Mouse (Mus musculus): ENCODE results near the gene Gli3.

Gli3 gene

DNA sequence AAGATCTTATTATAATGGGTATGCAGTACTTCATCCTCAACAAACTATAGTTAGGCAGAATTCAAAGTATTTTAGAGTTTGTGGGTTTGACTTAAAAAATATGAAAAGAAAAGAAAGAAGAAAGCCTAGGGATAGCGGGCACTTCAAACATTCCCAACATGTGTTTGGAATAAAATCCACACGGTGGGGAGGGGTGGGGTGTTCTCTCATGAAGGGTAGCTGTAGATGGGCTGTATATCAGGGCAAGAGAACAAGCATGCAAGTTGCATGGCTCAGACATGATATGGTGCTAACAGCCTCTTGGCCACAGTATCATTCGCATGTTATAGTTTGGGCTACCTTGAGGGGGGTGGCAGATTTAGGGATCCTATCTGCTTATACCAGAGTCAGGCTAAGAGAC is 89.0 kb downstream of the Gli3 start:
- in situ Hi-C loops (cut with MboI, MseI) = no loop called here

DNA sequence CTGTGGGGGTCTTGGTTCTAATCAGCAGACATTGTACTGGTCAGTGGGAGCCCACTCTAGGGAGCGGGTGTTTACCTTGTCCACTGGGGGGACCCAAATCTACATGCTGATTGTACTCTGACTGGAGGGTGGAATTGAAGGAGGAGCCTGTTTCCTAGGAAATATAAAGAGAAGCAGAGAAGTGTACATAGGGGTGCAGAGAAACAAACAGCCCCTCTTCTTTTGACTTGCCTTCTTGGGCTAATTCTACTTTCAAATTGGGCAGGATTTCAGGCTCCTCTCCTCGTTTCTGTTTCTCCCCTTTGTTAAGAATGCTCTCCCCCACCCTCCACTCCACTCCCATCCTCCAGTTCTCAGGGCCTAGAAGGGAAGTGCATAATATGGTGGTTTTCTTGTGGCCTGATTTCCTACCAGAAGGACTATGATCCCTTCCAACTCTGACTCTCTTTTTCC is 93.6 kb downstream of the Gli3 start:
- in situ Hi-C loops (cut with MboI, MseI) = no loop called here

DNA sequence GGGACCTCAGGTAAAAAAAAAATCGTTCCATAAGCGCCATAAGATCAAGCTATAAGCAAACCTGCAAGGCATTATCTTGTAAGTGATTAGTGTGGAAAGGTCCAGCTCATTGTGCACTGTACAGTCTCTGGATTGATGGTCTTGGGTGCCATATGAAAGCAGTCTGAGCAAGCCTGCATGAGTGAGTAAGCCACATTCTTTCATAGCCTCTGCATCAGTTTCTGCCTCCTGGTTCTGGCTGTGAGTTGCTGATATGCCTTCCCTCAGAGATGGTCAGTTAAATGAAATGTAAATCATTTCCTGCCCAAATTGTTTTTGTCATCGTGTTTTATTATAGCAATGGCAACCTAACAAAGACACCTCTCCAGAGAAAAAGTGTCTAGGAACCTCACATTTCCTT is 98.4 kb downstream of the Gli3 start:
- in situ Hi-C loops (cut with MboI, MseI) = no loop called here

DNA sequence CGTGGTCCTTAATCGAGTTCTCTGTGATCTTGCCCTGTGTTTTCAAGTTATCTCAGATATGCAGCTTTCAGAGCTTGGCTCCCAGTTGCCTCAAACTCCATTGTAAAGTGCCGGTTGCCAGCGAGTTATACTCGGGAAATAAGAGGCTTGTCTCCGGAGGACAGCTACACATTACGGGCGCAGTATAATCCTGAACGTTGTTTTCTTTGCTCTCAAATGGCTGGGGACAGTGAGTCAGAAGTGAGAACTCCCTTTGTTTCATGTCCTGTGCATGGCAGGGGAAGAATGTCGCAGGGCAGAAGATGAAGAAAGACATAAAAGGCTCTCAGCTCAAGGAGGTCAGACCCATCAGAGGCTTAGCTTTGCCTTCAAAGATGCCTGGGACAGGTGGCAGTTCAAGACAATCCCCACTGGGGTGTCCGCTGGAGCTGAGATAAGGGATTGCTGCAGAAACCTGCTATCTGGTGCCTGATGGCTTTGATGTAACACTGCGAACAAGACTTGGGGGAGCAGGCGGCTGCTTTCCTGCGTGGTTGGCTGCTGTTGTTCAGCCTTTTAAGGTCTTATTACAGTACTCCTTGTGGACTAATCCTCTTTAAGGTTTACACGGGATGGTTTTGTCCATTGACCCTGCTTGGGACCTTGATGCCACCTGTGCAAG is 108.0 kb downstream of the Gli3 start:
- in situ Hi-C loops (cut with MboI, MseI) = no loop called here

DNA sequence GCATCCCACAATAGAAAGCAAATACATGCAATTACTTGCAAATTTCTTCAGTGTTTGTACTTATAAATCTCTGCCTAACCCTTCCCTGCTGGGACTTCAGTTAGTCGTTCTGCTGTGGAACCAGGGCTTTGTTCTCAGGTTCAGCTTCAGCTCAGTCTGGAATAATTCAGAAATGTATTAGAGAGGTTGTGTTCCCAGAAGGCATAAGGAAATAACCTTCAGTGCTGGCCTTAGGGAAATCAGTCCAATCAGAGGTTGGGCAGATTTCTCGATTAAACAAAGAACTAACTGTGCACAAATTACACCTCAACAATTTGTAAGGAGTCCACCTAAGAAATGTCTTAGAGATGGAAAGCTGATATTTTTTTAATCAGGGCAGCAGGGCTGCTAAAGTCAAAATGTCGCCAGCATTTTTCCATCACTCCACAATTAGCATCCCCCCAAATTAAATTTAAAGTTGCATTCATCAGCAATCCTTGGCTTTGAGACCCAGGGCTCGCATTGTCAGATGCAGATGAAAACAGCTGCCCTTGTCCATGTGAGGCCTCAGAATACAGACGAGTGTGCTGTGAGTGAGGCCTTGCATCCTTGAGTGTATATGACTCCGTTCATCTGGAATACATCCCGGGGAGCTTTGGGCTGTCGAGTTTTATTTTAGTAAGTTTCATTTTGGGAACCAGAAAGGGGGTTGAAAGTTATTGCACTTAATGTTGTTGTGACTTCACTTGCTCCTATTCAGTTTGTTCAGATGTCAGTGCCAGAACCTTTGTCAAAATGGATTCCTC is 114.3 kb downstream of the Gli3 start:
- in situ Hi-C loops (cut with MboI, MseI) = no loop called here

DNA sequence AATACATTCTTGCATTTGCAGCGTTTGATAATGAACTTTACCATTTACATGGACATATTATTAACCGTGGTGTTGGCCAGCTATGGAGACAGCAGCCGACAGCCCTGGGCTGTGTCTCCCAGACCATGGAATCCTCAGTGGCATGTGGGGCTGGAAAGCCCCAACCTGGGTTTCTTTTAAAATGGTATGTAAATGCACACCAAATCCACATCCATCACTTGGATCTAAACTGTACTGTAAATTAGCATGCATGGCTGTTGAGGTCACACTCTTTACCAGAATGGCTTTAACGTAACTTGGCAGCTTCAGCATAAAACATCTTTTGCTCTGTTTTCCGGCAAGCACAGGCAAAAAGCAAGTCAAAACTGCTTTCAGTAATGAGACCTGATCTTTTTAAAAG is 117.4 kb downstream of the Gli3 start:
- in situ Hi-C loops (cut with MboI, MseI) = no loop called here

DNA sequence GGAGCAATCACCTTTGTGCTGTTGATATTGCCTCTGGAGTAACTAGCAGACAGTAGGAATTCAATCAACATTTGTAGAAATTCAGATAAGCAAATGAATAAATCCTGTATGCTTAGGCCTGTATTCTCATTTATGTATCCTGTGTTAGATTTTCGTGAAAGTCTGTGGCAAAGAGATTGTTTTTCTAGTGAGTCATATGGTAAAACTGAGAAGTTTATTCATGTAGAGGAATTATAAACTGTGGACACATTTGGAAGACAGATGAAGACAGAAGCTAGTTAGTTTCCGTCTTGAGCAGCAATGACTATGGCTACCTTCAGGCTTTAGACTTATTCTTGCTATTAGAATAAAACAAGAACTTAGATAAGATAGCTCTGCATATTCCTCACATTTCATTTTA is 122.9 kb downstream of the Gli3 start:
- in situ Hi-C loops (cut with MboI, MseI) = no loop called here

DNA sequence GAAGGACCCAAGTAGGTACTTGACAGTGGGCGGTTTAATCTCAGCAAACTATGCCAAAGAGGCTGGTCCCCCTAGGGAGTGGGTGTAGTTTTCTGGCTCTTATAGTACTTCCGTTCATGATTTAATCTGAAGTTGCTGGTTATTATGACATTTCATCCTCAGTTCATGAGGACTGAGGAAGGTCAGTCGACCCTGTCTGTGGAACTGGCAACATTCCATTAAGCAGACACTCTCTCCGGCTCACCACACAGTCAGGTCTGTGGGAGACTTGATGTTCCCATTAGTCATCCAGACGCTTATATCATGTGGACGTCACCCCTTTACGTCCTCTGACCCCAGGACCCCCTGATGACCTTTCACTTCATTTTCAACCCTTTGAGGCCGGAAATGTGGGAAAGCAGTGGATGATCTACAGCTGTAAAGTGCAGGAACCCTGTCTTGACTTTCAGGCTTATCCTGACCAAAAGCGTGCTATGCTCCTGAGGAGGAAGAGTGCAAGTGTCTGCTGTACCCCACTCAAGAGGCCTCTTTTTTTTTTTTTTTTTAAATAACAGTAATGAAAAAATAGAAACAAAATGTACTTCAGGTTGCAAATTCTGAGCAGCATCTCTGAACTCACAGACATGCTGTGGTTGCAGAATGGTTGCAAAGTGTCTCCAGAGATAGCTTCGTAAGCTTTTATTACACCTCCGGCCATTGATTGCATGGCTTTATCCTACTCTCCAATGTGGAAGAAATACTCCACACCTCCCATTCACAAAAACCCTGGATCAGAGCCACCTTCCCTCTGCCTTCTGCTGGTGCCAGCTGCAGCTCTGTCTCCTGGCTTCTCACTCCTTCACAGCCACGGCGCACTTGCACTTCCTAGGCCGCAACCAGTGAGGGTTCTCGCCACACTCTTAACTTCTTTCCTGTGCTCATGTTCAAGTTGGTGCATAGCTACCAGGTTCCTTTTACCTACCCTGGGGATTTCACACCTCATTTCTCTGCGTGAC is 125.5 kb downstream of the Gli3 start:
- in situ Hi-C loops (cut with MboI, MseI) = no loop called here

DNA sequence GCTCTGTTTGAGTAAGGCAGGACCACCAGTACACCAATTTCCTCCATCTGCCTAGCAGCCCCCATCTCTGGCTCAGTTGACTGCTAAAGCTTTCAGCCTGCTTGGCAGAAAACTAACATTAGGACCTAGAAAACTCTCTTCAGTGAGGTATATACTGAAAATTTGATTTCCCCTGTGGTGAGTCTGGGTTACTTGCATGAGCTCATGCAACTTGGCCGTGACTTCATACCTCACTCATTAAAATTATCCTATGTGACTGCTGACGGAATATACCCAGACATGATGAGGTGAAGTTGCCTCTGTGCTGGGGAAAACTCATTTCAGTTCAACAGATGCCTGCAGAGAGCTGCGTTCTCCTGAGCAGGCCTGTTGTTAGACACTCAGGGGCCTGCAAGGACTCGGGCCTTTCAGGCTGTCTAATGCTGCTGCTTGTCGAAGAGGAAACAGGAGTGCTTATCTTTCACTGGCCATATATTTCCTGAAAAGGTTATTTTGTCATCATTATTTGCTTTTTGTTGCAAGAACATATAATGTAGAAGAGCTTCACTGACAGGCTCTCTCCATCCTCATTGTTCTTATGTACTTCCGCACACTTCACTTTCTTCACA is 127.4 kb downstream of the Gli3 start:
- in situ Hi-C loops (cut with MboI, MseI) = no loop called here

DNA sequence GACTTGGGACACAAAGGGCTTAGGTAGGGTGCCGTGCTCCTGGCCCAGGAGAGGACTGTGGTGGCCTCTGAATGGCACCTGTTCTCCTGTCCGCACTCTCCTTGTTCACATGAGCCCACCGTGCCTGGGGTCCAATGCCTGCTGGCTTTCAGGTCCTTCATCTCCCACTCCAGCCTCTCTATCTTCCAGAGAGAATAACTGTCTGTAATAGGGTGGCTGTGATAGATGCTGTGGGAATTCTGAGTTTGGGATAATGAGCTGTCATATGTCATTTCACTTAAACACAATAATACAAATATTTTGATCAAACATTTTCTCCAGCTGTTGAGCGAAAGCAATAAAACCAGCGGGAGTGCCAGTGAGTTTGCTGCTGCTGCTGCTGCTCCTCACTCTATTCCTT is 133.6 kb downstream of the Gli3 start:
- in situ Hi-C loops (cut with MboI, MseI) = no loop called here

DNA sequence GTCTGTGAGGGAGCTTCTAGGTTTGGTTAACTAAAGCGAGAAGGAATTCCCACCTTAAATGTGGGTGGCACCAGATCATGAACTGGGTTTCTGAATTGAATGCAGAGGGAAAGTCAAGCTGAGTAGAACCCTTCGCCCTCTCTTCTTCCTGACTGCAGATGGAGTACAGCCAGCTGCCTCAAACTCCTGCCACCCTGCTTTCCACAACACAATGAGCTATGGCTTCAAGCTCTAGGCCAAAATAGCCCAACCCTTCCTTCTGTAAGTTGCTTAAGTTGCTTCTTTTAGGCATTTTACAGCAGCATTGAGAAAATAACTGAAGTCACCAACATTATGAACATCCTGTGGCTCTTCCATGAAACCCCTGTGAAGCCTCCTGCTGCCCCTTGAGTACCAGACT is 136.7 kb downstream of the Gli3 start:
- in situ Hi-C loops (cut with MboI, MseI) = no loop called here

DNA sequence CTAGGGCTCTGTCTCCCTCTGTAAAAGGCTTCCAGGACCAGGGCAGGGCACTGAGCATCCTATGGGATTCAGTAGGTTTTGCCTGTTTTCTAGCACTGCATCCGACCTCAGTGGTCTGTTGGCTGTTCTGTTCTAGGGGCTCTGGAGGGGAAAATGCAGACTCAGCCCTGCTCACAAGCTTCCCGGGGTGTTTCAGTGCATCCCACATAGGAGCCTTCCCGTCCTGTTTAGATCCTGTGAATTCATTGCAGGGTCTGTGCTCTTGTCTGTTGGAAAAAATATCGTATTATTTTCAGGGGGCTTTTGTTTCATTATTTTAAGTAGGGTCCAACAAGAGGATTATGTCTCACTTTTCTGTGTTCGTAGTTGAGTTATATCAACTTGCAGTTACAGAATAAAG is 139.1 kb downstream of the Gli3 start:
- in situ Hi-C loops (cut with MboI, MseI) = no loop called here

DNA sequence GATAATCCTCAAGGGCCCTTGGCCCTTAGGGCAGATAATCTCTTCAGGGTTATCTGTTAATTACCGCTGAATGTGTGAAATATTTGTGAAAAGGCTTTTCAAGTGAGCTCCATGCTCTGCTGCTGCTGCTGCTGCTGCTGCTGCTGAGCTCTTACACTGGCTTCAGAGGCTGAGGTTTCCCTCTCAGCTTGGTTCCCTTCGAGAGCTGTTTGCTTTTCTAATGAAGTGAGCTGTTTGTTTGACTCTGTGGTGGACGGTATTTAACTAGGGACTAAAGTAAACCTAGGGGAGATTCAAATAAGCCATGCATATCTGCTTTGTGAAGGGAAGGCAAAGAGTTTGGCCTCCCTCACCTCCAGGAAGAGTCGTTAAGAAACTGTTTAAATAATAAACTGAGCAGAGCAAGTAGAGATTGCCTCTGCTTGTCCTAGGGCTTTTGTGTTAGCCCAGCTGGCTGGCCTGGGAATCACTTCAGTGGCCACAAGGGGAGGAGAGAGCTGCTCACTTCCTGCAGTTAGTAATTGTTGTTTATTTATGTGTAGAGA is 139.7 kb downstream of the Gli3 start:
- in situ Hi-C loops (cut with MboI, MseI) = no loop called here

DNA sequence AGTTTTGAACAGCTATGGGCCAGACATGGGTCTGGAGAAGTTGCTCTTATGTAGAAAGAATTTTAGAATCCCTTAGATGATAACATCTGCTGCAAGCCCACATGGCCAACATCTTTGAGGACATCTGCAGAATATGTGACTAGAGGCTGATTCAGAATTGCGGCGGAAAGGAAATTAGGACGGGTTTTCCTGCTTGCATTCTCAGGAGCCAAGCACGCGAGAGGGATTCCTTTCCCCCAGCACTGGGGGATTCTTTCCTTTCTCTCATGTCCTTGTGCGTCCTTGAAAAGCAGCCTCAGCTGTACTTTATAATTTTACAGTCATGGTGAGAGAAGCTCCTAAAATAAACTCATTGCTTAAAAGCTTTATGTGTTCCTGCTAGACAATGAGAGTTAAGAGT is 141.0 kb downstream of the Gli3 start:
- in situ Hi-C loops (cut with MboI, MseI) = no loop called here

DNA sequence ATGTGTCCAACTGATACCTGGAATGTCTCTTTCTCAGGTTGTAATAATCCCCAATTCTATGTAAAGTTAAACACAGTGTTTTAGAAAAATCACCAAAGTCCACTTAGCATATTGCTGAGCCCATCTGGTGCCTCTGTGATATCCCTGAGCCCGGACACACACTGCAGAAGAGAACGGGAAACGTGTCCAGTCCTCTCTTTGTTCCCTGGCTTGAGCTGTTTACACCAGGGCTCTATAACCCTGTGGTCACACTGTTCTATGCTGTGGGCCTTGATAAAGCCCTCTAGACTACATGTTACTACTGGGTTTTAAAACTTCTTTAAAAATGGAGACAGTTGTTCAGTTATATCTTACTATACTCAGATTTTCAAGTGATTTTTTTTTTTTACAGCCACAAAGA is 154.4 kb downstream of the Gli3 start:
- in situ Hi-C loops (cut with MboI, MseI) = no loop called here

DNA sequence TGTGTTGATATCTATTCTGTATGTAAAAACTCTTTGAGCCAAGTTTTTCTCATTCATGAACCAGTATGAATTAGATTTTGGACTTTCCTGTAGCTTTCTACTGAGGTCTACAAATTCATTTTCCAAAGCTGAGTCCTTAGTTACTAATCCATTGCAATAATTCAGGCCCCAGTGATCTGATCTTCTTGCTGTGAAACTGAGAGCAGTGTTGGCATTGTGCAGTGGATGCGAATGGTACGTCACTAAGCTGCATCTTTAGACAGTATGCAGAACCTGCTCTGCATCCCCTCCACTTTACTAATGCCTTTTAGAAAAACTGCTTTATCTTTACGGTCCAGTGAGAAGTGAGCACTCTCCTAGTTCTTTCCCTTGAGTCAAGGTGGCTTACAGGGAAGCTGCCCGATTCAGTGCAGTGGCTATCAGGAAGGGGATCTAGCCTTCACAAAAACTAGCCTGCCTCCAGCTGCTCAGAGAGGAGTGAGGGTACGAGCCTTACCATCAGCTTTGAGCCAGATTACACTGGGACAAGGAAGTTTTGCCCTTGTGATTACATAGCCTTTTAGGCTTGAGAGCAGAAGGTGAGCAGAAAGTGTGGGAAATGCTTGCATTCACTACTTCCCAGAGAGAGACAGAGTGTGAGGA is 155.1 kb downstream of the Gli3 start:
- in situ Hi-C loops (cut with MboI, MseI) = no loop called here

DNA sequence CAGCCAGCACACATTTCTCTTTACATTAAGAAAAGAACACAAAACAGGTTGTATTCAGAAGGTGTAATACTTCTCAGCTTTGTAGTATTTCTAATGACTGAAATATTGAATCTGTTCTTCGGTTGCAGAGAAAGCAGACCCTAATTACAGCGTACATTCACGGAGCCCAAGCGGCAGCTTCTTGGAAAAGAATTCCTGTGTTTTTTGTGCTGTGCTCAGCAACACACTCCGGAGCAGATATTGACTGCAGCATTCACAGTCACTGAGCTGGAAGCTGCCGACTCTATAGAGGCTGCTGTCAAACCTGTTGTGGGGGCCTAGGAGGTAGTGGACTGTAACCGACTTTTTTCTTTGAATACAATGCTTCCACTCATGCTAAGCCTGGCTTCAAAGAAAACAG is 158.0 kb downstream of the Gli3 start:
- in situ Hi-C loops (cut with MboI, MseI) = no loop called here

DNA sequence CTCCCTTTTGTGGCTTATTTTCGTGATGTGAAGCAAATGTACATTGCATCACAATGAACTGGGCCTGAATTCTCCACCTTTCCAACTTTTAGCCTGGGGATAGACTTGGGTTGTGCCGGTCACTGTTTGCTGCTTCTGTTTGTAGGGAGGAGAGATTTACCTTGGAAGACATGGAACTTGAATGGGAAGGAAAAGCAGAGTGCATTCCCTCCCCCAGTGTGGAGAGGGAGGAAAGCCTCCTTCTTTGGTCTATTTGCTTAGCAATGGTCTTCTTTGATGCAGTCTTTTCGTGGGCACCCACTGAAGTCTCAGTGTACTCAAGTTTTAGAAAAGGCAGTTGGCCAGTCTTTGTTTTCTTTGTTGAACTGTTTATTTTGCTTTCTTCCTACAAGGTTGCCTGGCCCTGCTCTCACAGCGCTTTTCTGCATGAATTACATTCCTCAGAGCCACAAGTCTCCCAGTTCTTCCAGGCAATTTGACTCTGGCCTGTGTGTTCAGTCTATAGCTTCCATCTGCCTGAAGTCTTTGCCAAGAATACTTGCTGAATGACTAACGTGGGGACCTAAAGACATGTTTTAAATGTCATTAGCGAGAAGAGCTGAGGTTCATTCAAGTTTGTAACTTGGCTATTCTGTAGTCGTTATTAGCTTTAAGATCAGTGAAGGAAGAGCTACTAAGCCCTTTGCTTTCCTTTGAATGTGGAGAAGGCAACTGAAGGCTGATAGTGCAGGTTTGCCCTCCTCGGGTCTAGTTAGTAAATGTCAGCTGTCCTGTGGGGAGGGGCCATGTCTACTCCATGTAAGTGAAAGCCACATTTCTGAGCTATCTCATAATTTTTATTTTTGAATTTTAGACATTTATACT is 161.7 kb downstream of the Gli3 start:
- in situ Hi-C loops (cut with MboI, MseI) = no loop called here

DNA sequence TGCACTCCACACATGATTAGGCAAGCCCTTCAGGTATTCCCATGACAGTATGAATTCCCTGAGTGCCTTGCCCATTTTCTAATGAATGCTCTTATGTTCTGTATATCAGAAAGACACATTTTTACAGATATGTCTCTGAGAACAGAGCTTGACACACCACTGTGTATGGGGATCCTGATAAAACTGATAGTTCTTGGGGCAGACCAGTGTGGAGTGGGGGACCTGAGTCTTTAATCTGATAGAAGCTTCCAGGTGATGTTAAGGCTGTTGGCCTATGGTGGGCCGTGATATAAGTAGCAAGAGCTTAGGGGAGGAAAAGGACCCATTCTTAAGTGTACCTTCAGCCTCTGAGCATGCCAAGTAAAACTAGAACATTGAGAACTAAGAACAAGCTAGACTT is 178.5 kb downstream of the Gli3 start:
- in situ Hi-C loops (cut with MboI, MseI) = no loop called here

DNA sequence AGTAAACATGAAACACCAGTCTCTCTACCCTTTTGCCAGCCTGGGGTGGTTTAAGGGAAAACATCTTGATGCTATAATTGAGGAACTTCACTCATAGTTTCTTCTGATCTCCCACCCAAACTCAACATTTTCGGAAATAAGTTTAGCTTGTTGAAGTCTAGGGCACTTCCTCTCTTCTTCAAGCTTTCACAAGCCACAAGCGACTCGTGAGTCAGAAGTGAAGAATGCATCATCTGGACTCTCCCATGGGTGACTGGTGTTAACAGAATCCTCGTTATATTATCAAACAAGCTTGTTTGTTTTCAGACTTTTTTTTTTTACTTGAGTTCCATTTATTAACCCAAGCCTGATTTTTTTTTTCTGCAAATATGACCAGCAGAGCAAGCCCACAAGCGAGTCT is 197.5 kb downstream of the Gli3 start:
- in situ Hi-C loops (cut with MboI, MseI) = no loop called here

Measured in T-helper 2 cell (primary cell).